Mouse (Mus musculus) layer of hippocampus, postnatal 14 days (tissue): ENCODE data around the gene Nat14. TPM values are rescaled to one million over a fixed set of nuclear protein-coding genes. Genes with fewer than 3 reads are reported as not detected.
A peak's percentile ranks its signal among the peaks of the same experiment; 100 is the strongest.
"Not testable (repeated sequence)": the region's sequence is repeated elsewhere in the genome, so short reads cannot be mapped to it uniquely, and the experiment has no call there.

Source experiments
- DNase-seq, 2 experiments: peaks; one replicate each; pipeline ENCODE4 v3.0.0; 2021 to 2022; ENCODE audit warnings: low spot score in 2 of 2, mixed read lengths in 1 of 2
- long read RNA-seq, 2 experiments: library from polyadenylated mRNA; stranded (forward); transcript quantifications; one replicate each; pipeline ENCODE4 v2.0.0; 2021
- total RNA-seq, 2 experiments: library from RNA; stranded (reverse); gene quantifications; 2 replicates each; pipeline ENCODE4 v1.2.3; 2021

Nat14 gene
- total RNA-seq: 10 to 100 TPM; 67.8 to 76.2 TPM
- long read RNA-seq, experiment 1, transcript Nat14-201 (3 exons, 1,612 nt): major isoform, 17 of 62 reads
- long read RNA-seq, experiment 1, transcript Nat14-204 (3 exons, 1,415 nt): minor isoform, 9 of 62 reads
- long read RNA-seq, experiment 1, partial matches to known transcripts: 18 of 62 reads
- long read RNA-seq, experiment 1, other reads (novel, unspliced or antisense): 14 of 62 reads
- long read RNA-seq, experiment 2, transcript Nat14-204 (3 exons, 1,415 nt): minor isoform, 15 of 104 reads
- long read RNA-seq, experiment 2, transcript Nat14-201 (3 exons, 1,612 nt): major isoform, 22 of 104 reads
- long read RNA-seq, experiment 2, transcript Nat14-205 (2 exons, 476 nt): minor isoform, 7 of 104 reads
- long read RNA-seq, experiment 2, partial matches to known transcripts: 31 of 104 reads
- long read RNA-seq, experiment 2, other reads (novel, unspliced or antisense): 29 of 104 reads

- no peak for DNase-seq
Observed at GRCm38 (mm10) chr7:4921824-4922482, at the start of gene Nat14. Gene Nat14, plus strand, starts transcription at chr7:4922028.

DNA sequence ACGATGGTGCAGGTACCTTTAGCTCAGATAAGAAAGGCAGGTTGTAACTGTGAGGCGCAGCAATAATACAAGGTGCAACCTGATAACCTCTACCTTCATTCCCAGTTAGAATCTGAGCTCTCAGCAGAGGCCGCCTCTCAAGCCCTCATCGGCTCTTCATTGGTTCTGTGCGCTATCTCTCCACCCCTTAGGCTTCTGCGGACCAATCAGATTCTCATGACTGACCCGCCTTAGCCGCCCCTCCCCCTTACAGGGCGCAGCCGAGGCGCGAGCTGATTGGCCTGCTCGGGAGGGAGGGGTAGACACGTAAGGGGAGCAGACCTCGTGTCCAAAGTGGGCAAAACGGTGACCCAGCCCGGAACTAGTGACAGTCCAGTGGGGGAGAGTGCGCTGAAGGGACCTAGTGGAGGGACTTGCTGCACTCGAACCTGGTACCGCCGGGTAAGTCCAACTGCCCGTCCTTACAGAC lies 45.0 kb upstream of the Nat14 start, which contains the start of gene Isoc2a:
Gene Isoc2a, plus strand, starts transcription at position 401 of the 469 bp plus-strand sequence.
- DNase-seq: peak; percentile 73 to 89

GRCm38 (mm10) chr7:4877226-4877625 lies 44.6 kb upstream of the Nat14 start:
- DNase-seq: no peak

DNA sequence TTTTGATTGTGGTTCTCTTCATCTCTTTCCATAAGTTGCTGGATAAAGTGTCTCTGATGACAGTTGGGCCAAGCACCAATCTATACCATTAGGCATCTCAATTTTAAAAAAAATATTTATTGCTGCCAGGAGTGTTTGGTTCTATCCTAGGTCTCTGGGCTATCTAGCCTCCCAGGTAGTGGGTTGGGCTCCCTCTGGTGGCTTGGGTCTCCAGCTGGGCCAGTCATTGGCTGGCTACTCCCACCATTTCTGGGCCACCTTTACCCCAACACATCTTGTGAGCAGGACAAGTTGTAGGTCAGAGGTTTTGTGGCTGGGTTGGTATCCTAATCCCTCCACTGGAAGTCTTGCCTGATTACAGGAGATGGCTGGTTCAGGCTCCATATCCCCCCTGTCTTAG lies 43.6 kb upstream of the Nat14 start:
- DNase-seq: no peak

- not testable (repeated sequence) for DNase-seq
Observed at GRCm38 (mm10) chr7:4879036-4879435, 42.8 kb upstream of the Nat14 start.

GRCm38 (mm10) chr7:4886680-4887079 lies 35.1 kb upstream of the Nat14 start:
- DNase-seq: no peak

DNA sequence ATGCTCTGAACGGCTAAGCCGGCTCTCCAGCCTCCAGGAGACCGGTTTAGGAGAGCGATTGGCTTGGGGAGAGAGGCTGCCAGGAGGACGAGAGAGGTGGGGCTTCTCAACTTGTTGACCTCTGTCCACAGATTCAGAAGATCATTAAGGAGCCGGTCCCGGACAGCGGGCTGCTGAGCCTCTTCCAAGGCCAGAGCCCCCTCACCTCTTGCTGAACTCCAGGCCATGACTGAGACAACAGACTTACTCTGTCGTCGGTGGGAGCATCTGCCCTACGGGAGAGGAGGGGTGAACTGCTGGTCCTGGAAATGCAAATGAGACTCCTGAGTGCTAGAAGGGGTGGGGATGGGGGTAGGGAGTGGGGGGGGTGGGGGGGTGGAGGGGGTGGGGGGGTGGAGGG lies 26.6 kb upstream of the Nat14 start:
- DNase-seq: no peak

- no peak for DNase-seq
Observed at GRCm38 (mm10) chr7:4898851-4899648, 22.8 kb upstream of the Nat14 start.

DNA sequence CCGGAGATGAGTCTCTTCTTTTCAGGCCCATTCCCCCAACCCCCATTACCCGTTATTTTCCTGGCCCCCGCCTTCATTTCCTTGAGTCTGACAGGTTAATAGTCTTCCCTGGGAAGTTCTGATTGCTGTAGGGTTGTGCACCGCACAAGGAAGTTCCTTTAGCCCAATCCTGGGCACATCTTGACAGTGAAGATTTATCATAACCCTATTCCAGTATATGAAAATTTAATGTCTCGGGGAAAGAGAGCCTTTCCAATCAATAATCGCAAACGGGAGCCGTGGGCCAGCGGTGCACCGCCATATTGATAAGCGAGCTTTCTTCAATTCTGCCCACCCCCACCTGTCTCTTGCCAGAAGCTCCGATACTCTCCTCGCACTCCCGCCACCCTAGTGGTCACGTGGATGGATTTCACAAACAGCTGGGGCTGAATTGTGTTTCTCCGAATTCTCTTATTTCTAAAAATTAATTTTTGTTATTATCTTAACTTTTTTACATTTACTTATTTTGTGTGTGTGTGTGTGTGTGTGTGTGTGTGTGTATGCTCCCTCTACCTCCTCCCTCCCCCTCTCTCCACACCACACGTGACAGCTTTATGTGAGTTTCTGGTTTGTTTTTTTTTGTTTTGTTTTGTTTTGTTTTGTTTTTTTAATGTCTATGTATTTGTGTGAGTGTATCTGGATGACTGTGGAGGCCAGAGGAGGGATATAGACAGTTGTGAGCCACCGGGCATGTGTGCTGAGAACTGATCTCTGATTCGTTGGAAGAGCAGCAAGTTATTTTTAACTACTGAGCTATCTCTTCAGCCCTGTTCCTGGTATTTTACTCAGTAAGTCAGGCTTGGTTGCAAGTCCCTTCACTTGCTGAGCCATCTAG lies 21.9 kb upstream of the Nat14 start:
- DNase-seq: no peak

GRCm38 (mm10) chr7:4900523-4900851 lies 21.3 kb upstream of the Nat14 start:
- no peak for DNase-seq

DNA sequence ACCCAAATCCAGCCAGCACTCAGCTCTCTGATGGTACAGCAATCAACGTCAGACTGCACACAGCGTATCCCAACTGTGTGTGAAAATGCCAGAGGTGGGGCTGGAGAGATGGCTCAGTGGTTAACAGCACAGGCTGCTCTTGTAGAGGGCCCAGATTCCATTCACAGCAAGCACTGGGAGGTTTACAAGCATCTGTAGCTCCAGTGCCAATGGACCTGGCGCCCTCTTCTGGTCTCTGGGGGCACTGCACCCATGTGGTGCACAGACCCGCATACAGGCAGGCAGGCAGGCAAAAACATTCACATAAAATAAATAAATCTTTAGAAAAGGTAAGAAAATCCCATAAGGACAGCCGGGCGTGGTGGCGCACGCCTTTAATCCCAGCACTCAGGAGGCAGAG lies 20.7 kb upstream of the Nat14 start:
- DNase-seq: no peak

- DNase-seq: no peak
Observed at GRCm38 (mm10) chr7:4902404-4902803, 19.4 kb upstream of the Nat14 start.

GRCm38 (mm10) chr7:4906466-4906950 lies 15.3 kb upstream of the Nat14 start, which contains the start of gene Gm36210:
Gene Gm36210, minus strand, starts transcription at chr7:4906516.
- DNase-seq: no peak

DNA sequence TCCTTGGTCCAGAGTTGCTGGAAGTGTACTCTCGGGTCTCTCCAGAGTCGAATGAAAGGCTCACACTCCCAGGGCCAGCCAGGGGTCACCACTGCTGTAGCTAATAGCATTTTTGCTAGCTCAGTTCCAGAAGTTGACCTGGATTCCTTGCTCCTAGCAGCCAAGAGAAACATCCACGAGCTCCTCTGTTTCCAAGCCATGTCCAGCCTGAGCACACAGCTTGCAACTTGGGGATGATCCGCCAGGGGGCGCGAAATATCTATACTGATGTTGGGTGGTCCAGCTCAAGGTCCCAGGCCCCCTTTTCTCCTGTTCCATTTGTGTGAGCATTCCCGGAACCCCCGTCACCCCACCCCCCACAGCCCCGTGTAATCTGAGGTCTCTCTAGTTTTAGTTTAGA lies 10.3 kb upstream of the Nat14 start:
- peak in 1 of 2 experiments; percentile 65 for DNase-seq

DNA sequence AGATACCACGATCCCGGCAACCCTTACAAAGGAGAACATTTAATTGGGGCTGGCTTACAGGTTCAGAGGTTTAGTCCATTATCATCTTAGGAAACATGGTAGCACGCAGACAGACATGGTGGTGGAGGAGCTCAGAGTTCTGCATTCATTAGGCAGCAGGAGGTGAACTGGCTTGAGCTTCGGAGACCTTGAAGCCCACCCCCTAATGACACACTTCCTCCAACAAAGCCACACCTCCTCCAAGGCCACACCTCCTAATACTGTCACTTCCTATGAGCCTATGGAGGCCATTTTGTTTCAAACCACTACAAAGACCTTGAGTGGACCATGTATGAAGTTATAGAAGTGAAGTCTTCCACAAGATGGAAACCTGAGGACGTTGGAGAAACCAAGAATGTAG lies 9.6 kb upstream of the Nat14 start:
- DNase-seq: no peak

GRCm38 (mm10) chr7:4915007-4915665 lies 6.7 kb upstream of the Nat14 start, which contains the start of gene Zfp628:
Gene Zfp628, plus strand, starts transcription at chr7:4915217.
- peak; percentile 96 to 97 for DNase-seq

GRCm38 (mm10) chr7:4915669-4916416 lies 6.0 kb upstream of the Nat14 start:
- DNase-seq: peak; percentile 58 to 59

- DNase-seq: no peak
Observed at GRCm38 (mm10) chr7:4917494-4917893, 4.3 kb upstream of the Nat14 start.

DNA sequence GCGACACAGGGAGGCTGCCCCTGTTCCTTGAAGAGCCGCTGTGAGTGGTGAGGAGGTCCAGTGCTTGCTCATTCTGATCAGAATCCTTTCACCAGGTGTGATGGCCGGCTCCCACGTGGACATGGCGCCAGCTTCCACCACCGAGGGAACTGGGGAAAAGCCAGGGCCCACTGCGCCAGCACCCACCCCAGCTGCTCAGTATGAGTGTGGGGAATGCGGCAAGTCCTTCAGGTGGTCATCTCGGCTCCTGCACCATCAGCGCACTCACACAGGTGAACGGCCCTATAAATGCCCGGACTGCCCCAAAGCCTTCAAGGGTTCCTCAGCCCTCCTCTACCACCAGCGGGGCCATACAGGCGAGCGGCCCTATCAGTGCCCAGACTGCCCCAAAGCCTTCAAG lies 3.1 kb upstream of the Nat14 start:
- DNase-seq: no peak
